Mouse (Mus musculus): ENCODE results near the gene 4931428L18Rik.
A peak's percentile ranks its signal among the peaks of the same experiment; 100 is the strongest.

4931428L18Rik gene

DNA sequence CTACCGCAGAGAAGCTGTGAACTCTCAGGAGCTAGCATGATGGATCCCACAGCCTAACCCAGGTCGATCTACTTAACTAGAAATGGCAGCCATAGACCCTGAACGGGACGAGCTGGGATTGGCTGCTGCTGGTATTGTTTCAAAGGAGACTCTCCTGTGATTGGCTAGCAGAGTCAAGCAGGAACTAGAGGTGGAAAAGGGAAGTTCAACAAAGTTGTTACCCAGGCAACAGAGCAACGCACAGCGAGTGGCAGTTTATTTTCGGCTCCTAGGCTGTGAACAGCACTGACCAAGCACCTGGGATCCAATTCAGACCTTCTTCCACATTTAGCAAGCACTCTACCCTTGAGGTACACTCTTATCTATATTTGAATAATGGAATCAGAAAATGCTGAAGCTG lies at the start of gene 4931428L18Rik, which contains the start of gene Pih1d3:
Gene 4931428L18Rik, minus strand, starts transcription at position 121 of the 400 bp plus-strand sequence.
Gene Pih1d3, plus strand, starts transcription at position 275 of the 400 bp plus-strand sequence.
- peak in 1 of 2 experiments; percentile 17 for DNase-seq

DNA sequence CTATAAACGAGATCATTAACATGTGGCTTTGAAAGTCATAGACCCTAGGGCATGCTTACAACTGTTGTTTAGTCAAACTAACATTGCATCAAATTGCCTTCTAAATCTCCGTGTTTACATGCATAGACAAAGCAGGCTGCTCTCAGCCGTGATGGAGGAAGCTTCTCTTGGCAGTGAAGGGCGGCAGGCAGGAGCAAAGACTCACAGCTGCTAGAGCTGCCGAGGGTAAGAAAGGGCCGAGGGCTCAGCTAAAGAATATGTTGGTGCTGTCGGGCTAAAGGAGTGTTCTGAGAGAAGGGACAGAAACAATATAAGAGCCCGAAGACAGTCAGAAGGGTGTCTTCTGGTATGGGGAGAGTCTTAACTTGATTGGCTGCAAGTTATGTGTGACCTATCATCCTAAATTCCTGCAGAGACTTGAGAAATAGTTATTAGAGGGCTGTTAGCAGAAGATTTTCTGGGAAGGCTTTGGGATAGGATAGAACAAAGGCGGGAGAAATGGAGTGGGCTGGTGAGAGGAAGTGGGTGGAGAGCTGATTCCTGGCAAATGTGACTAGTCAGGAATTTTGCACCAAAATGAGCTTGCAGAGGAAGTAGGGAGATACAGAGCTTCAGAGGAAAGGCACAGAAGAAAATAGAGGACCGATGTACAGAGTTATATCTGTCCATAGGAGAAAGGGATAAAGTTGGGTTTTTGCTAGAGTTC lies 37.9 kb upstream of the 4931428L18Rik start:
- DNase-seq = no peak

DNA sequence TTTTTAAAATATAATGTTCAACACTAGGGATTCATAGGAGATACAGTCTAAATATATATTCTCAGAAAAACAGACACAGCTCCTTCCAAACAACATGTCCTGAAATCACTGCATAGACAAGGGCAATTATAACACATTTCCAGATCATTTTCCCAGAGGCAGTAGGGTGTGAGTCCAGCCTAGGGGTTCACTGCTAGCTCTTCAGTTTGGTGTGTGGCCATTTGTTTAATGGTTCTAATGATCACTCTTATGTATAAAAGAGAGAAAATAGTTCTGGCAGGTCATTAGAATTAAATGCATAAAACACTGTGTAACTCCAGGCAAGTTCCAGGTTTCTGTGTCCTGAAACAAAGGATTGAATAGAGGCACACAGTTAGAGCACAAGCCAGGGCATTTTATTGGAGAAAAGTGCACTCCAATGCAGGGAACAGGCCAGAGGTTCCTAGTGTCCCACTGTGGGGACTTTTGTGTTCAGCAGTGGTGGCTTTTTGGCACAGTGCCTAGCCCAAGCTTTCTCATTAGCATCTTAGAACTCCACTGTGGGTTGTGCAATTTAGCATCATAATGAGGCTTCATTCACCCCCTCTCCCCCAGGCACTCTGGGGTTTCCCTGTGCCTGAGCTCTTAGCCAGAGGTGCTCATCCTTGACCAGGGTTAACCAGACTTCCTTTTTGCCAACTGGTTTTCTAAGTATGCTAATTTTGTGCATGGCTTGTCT lies 11.0 kb upstream of the 4931428L18Rik start:
- DNase-seq = no peak

GRCm38 (mm10) chr1:31220599-31221250 lies 1.8 kb downstream of the 4931428L18Rik start:
- DNase-seq = no peak

DNA sequence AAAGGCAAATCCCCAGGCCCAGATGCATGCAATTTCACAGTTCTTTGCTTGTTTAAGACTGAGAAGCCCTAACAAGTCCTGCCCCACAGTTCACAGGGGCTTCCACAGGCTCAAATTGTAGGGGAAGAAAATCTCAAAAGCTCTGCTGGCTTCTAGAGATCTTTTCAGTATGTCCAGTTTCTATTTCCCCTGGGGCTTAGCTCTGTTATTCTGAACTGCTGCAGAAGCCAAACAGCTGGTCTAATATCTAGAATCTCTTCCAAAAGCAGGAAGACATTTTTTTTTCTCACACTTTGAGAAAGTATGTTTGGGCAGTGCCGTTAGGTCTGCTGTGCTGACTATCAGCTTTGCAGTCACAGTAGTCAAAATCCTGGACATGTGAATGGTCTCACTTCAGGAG lies 7.7 kb downstream of the 4931428L18Rik start:
- DNase-seq = no peak

- DNase-seq = no peak
These were observed 12.3 kb downstream of the 4931428L18Rik start for GRCm38 (mm10) chr1:31210144-31210543.

DNA sequence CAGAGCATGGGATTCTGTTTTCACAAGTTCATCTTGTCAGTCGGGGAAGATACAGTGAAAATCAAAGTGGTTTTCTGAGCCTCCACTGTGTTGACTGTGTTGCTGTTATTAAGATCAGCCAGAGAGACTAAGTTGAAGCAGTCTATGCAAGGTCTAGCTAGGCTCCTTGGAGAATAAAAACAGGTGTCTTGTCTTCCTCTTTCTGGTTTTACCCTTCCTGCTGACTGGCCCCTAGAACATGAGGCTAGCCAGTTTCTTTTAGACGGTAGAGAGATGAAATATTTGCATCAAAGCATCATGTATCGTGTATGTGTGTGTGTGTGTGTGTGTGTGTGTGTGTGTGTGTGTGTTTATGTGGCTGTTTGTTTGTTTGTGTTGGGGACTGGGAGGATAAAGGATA lies 16.7 kb downstream of the 4931428L18Rik start:
- DNase-seq = no peak

GRCm38 (mm10) chr1:31205346-31205745 lies 17.1 kb downstream of the 4931428L18Rik start:
- no peak for DNase-seq

DNA sequence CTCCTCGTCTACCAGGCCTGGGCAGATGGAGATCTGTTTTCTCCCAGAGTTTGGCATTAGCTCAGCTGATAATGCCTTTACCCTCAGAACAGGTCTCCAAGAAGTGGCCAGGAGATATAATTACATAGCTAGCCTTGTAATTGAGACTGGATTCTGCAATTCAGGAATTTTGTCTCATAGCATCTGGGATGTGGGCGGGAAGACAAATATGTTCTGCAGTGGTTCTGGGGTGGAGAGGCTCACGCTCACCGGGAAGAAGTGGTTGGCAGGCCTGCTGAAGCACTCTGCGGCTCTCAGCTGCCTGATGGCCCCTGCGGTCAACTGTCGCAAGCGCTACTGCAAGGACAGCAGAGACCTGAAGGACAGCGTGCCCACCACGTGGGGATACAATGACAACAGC lies 18.7 kb downstream of the 4931428L18Rik start:
- no peak for DNase-seq

DNA sequence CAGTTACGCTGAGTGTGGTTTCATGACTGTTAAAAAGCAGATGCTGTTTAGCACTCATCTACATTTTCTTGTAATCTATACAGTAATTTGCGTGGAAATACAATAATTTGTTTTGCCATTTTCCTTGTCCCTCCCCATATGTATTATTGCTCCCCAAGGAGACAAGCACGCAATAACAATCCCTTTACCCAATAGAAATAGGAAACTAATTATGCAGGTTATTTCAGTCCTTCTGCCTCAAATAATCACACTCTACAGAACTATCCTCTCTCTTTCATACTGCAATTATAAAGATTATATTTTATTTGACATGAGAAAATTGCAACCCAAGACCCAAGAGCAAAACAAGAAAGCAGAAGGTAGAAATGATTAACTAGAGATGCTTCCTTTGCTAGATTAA lies 25.5 kb downstream of the 4931428L18Rik start:
- DNase-seq = no peak

DNA sequence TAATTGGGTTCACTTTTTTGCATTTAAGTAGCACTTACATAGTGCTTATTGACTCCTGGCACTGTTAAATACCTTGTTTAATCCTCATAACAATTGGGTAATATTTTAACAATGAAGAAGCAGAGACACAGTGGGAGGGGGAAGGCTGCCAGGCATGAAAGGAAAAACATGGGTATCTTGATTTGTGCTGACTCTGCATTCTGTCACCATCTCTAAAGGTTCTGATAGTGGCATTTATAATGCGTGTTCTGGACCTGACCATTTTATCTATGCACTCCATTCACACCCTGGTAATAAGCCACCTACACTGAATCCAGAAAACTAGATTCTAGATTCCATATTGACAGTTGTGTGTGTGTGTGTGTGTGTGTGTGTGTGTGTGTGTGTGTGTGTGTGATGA lies 26.9 kb downstream of the 4931428L18Rik start:
- no peak for DNase-seq

DNA sequence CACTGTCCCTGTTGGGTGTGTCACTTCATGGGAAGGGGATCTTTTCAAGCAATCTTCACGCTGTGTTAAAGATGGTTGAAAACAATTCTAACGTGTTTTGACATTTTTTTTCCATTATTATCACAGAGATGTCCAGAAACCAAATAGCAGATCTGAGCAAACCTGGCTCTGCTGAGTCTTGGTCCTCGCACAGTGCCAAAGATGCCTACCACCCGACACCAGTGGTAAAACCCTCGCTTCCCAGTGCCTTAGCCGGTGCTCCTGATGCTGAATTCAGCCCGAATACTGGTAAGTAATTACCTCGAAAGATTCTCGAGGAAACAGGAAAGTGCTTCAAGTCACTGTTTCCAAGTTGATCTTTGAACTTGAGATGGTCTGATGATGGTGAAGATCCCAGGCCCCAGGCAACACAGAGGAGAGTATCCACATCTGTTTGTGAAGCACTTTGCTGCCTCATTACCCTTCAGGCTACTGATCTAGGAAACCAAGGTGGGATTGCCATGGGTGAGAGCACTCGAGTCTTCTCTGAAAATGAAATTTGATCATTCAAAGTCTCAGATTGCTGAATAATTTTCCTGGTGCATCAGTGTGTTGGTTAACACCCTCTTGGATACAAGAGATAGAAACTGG lies 32.1 kb downstream of the 4931428L18Rik start:
- DNase-seq = no peak

DNA sequence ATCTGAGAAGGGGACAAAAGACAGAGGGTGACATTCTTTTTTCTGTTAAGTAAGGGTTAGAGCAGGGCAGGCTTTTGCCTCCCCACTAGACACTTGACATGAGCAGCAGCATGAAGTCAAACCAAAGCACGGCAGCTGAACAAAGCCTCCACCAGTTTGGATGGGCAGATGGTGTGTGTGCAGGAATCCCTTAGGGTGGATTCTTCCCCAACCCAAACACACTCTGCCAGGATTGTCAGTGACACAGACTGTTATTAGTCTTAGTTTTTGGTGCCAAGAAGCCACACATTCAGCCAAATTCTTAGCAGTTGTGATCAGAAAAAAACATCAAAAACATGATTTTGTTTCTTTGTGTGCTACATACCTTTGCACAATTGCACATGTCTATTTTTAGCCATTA lies 44.2 kb downstream of the 4931428L18Rik start:
- no peak for DNase-seq

DNA sequence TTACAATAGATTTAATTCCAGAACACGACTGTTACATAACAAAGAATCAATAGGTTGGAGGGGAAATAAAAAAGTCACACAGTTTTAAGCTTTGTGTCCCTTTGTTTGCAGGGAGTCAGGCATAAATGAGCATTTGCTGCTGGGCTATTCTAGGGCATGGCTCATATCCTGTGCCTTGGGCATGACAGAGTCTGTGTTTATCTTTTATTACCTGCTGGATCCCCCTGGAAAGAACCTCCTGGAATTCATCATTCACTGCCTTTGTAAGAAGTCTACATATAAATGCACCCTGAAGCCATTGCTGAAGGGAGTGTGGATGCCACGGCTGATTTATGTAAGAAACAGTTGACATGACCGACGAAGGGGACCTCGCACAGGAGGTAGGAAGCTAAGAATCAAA lies 46.4 kb downstream of the 4931428L18Rik start, which contains the start of gene Lgsn:
Gene Lgsn, plus strand, starts transcription at position 301 of the 400 bp plus-strand sequence.
- no peak for DNase-seq

DNA sequence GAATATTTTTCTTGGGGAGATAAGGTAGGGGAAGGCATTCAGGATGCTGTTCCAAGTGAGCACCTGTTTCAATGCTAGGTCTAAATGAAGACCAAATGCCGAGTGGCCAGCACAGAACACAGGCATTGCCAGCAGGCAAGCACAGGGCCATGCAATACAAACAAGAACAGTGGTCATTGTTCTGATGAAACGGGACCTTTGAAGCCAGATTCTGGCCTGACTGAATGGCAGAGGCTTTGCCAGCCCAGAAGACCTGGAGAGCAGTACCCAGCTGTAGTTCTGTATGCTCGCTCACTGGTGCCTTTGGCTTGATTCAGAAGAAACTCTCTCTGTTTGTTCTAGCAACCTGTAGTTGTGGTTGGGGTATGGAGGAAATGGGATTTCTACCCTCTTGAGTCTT lies 47.1 kb downstream of the 4931428L18Rik start:
- no peak for DNase-seq

- no peak for DNase-seq
These were observed 57.0 kb downstream of the 4931428L18Rik start for GRCm38 (mm10) chr1:31165326-31166121.

DNA sequence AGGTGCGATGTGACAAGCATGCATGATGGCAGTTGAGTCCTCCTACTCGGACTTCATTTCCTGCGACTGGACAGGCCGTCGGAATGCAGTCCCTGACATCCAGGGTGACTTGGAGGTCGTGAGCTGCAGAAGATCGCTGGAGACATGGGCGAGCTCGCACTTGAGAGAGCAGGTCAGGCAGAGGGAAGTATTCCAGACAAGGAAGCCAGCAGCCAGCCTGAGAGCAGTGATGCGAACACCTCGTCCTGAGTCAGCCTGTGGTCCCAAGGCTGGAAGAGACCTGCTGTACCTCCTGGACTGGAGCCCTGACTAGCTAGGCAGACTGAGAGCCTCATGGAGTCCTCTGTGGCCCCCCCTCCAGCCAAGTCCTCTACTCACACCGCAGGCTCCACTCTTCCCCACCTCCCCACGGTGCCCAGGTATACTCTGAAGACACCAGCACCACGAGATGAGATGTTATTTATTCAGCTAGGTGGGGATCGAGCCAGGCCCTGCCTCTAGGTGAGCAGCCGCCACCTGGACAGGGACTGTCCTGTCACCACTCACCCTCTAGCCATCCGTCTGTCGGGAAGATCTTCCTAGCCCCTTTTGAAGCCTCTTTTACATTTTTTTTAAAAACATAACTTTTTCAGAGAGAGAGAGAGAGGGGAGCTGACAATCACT lies 57.8 kb downstream of the 4931428L18Rik start:
- DNase-seq = no peak

DNA sequence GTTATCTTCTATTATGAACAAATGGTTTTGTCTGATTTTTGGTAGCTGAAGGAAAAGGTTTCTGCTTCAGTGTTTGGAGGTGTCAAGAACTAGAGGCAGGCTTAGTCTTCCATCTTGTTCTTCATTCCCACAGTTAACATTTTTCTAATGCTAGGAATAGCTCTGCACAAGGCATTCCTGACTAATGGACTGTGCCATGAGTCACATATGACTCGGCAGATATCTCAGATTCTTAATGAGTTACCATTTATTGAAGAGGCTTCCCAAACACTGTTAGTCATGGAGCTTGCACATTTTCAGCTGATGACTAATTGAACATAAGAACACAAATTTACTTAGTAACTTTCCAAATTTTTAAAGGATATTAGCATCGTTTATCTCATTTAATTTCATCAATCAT lies 65.6 kb downstream of the 4931428L18Rik start:
- no peak for DNase-seq

GRCm38 (mm10) chr1:31156185-31156584 lies 66.3 kb downstream of the 4931428L18Rik start:
- no peak for DNase-seq

DNA sequence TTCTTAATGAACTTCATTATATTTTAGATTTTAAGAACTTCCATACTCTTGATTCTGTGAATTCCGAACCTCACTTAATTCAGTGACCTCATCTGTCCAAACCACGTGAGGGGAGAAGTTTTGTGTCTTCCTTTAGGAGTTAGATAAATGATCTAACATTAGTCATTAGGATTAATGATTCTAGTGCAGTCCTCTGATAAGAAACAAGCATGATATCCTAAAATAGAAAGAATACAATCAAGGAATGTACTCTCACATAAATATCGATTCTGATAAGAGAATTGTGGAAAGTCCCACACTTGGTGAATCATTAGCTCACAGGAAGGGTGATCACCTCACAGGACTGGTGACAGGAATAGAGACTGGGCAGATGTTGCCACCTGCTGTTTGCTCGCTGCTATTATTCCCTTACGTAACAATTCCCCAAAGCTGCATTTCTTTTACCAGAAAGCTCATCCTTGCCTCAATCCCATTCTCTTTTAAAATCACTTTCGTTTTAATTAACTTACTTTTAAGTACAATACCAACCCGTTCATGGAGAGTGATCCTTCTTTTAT lies 68.6 kb downstream of the 4931428L18Rik start:
- no peak for DNase-seq

- no peak for DNase-seq
These were observed 69.6 kb downstream of the 4931428L18Rik start for GRCm38 (mm10) chr1:31152799-31153426.
